Mouse (Mus musculus) neural tube, embryonic 15.5 days (tissue): ENCODE data around the gene Snrpb2. TPM values are rescaled to one million over a fixed set of nuclear protein-coding genes. Genes with fewer than 3 reads are reported as not detected.

Experiments used
- ATAC-seq: fragments of 200-750 bp; cut with Nextera tagmentation; 2 replicates; pipeline ENCODE4 v1.8.0; 2017; ENCODE audit warnings: mild to moderate bottlenecking, moderate TSS enrichment, moderate library complexity; ENCODE audit not compliant: low FRiP score
- H3K27ac ChIP-seq: fragments of 300-500 bp; sonication (generic); replicated peaks from 2 replicates; pipeline ENCODE4 v1.5.1; 2015; ENCODE audit warnings: mild to moderate bottlenecking, inconsistent platforms
- H3K27me3 ChIP-seq: fragments of 300-500 bp; sonication (generic); replicated peaks from 2 replicates; pipeline ENCODE4 v1.6.1; 2015; ENCODE audit warnings: inconsistent platforms
- H3K36me3 ChIP-seq: fragments of 300-500 bp; sonication (generic); 2 replicates; pipeline ENCODE4 v1.6.1; 2015; ENCODE audit warnings: inconsistent platforms
- H3K4me1 ChIP-seq: fragments of 300-500 bp; sonication (generic); 2 replicates; pipeline ENCODE4 v1.6.1; 2015; ENCODE audit warnings: inconsistent platforms
- H3K4me2 ChIP-seq: fragments of 300-500 bp; sonication (generic); 2 replicates; pipeline ENCODE4 v1.6.1; 2015; ENCODE audit warnings: inconsistent platforms, mild to moderate bottlenecking, moderate library complexity
- H3K4me3 ChIP-seq: fragments of 300-500 bp; sonication (generic); replicated peaks from 2 replicates; pipeline ENCODE4 v1.5.1; 2015; ENCODE audit warnings: mild to moderate bottlenecking, inconsistent platforms
- H3K9ac ChIP-seq: fragments of 300-500 bp; sonication (generic); replicated peaks from 2 replicates; pipeline ENCODE4 v1.6.1; 2015; ENCODE audit warnings: mild to moderate bottlenecking, inconsistent platforms
- H3K9me3 ChIP-seq: fragments of 300-500 bp; sonication (generic); replicated peaks from 2 replicates; pipeline ENCODE4 v1.6.1; 2016; ENCODE audit warnings: inconsistent platforms
- WGBS: fragments of 180-500 bp; shearing (Covaris S2); methylation state at CpG from one replicate; pipeline ENCODE4 v1.1.7; 2015; ENCODE audit warnings: mixed read lengths; 5-methylcytosine and 5-hydroxymethylcytosine counted together
- polyA plus RNA-seq: library from polyadenylated mRNA; unstranded; fragments of >200 nt; fragmentation: Nextera tagmentation; extraction: Ambion mirVana; gene quantifications from 2 replicates; pipeline ENCODE4 v1.2.1, GENCODE M21; 2015

Gene Snrpb2
- 51.8 and 53.6 TPM in 2 replicates for polyA plus RNA-seq

DNA sequence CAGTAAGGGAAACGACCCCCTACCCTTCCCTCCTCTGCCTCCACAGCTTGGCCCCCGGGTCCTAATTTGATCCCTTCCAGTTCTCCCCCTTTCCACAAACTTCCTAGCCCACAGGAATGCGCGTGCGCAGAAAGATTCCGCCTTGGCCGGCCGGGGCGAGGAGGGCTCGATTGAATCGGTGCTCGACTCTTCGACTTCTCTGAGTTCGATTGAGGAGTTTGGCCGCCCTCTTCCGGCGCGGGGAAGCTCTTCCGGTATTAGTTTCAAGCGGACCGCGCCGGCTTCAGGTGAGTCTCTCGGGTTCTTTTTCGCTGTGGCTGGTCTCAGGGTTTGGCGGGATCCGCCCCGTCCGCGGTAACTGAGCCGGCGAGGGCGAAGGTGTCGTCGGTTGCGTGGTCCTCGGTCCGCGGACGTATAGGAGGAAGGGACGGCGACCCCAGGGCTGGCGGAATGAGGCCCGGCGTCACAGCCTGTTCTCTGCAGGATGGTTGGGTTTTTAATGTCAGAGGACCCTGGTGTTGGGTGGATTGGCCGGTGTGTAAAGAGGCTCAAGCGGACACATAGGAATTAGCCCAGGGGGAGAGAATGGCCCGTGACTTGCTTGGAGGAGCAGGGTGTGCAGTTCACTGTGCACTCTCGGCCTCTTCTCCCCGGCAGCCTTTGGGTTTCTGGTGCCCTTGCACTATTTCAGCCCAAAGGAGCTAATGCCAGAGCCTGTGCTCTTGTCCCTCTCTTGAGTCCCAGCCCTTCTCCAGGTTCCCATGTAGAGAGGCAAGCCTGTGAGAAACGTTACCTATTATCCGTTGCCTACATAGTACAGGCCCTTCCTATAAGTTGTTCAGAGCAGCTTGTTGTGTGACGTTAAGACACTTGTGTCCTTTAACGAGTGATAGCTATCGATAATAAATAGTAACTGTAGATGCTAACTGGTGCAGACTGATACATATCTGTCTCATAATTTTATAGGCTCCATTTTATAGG is at the start of gene Snrpb2:
Gene Snrpb2 (plus strand): TSS at position 228 of the 981 bp plus-strand sequence.
- Histone ChIP-seq H3K9ac (peak within 1 kb of the TSS; percentile 79), H3K36me3 (peaks cover 22% of the 10 kb centered on the region), H3K4me3 (peak within 1 kb of the TSS; percentile 92), H3K4me2 (peak within 1 kb of the TSS; percentile 79), H3K27me3 (no peaks in the 10 kb centered on the region), H3K9me3 (no peaks in the 10 kb centered on the region), H3K4me1 (peaks cover 14% of the 10 kb centered on the region), H3K27ac (peak within 1 kb of the TSS; percentile 52)
- peak; percentile 93 for ATAC-seq
- WGBS: 1% methylated on average over 55 of the region's 55 CpGs

DNA sequence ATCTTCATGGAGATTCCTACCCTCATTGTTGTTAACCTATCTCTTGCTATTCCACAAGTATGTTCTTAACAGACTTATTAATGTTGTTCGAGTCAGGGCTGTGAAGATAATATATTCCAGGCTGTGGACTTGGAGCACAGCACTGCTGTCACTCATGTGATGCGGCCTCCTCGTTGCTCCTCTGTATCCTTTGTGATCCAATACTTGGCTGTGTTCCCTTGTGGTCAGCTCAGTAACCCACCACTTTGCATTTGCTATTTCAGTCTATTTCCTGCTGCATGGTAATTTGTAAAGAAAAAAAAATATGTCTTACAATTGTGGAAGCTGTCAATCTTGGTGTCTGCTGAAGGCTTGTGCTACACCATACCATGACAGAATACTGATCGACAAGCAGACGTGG is 49.8 kb upstream of the Snrpb2 start:
- Histone ChIP-seq H3K9me3 (no peaks in the 10 kb centered on the region), H3K4me2 (no peak overlapping the region), H3K27ac (no peak overlapping the region), H3K27me3 (no peaks in the 10 kb centered on the region), H3K4me3 (no peak overlapping the region), H3K4me1 (no peaks in the 10 kb centered on the region), H3K36me3 (no peaks in the 10 kb centered on the region), H3K9ac (no peak overlapping the region)
- WGBS: 80% methylated on average over 5 of the region's 5 CpGs
- no peak for ATAC-seq

DNA sequence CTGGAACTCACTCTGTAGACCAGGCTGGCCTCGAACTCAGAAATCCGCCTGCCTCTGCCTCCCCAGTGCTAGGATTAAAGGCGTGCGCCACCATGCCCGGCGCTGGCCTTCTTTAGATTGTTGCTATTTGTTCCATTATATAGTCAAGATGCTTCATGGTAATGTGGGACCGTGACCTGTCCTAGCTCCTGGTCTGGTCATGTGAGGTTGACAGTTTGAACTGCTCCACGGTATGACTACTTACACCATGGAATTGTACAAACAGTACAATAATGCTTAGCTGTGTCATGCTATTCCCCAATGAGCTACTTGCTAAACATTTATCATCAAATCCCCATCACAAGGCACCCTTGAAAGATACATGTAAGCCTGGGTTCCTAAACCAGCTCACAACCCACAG is 44.8 kb upstream of the Snrpb2 start:
- Histone ChIP-seq H3K9me3 (no peaks in the 10 kb centered on the region), H3K9ac (no peak overlapping the region), H3K36me3 (no peaks in the 10 kb centered on the region), H3K27ac (peak overlapping the region; percentile 68), H3K4me3 (no peak overlapping the region), H3K4me2 (no peak overlapping the region), H3K27me3 (no peaks in the 10 kb centered on the region), H3K4me1 (peaks cover 18% of the 10 kb centered on the region; the same call in 1 of the 2 replicates)
- 92% methylated on average over 8 of the region's 8 CpGs for WGBS
- ATAC-seq: 0 out of 2 replicates have a peak, but pooled peaks have one; percentile 26

DNA sequence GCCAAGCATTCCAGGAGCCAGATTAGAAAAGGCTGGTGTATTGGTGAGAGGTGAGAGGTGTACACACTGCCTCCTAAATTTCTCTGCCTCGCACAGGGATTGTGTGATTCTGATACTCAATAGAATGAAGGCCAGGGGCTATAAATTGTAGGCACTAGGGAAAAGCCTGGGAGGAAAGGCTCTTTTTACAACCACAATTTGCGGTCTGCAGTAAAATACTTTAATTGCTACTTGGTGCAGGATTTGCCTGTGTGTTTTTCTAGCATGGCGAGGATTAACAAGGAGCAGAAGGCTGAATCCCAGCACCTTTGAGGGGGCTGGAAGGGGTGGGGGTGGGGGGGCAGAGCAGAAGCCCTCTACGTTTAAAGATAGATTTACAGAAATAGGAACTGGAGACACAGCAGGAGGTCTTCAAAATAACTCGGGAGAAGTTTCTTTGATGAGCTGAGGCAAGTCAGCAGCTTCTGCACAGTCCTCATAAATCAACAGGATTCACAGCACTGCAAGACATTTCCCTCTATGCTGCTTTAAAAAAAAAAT is 44.2 kb upstream of the Snrpb2 start:
- peak overlapping the region; percentile 68 for H3K27ac ChIP-seq
- no peak overlapping the region for H3K4me3 ChIP-seq
- H3K4me1 ChIP-seq: peaks cover 18% of the 10 kb centered on the region; the same call in 1 of the 2 replicates
- no peak overlapping the region for H3K4me2 ChIP-seq
- no peaks in the 10 kb centered on the region for H3K9me3 ChIP-seq
- WGBS: 5% methylated on average over 5 of the region's 5 CpGs
- H3K9ac ChIP-seq: no peak overlapping the region
- H3K36me3 ChIP-seq: no peaks in the 10 kb centered on the region
- peak; percentile 85 for ATAC-seq
- no peaks in the 10 kb centered on the region for H3K27me3 ChIP-seq

DNA sequence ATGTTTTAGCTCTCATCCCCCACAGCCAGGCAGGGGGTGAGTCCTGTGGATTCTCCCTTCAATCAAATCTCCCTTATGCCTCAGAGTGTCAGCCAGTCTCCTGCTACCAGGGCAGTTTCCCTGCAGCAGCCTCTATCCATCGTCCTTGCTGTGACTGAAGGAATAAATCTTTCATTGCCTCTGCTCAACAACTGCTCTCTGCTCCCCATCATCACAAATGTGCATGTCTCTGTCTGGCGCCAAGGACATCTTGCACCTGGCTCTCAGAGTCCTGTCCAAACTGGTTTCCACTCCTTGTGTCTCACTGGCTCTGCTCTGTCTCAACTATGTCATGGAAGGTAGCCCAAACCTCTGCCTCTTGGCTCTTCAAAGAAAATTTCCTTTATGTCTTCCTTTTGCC is 43.1 kb upstream of the Snrpb2 start:
- Histone ChIP-seq H3K4me1 (peaks cover 18% of the 10 kb centered on the region; the same call in 1 of the 2 replicates), H3K9me3 (no peaks in the 10 kb centered on the region), H3K27ac (peak overlapping the region; percentile 68), H3K36me3 (no peaks in the 10 kb centered on the region), H3K4me3 (no peak overlapping the region), H3K4me2 (no peak overlapping the region), H3K27me3 (no peaks in the 10 kb centered on the region), H3K9ac (no peak overlapping the region; the same call in 1 of the 2 replicates)
- 21% methylated on average over 2 of the region's 2 CpGs for WGBS
- peak; percentile 45; the same call in 1 of the 2 replicates for ATAC-seq

DNA sequence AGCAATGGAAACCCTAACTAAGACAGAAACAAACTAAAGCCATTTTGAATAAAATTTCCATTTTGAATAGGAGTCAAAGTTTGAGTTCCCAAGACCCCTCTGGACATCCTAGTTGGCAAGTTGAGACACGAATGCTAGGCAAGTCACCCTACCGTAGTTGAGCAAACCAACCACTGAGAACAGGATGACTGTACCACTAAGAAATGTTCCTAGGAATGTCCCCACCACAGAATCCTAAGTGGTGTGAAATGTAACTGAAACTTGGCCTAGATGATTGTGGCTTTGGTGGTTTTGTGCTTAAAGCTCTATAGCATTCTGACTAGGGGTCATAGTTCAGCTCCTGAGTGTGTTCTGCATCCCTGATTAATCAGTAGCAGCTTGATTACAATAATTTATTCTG is 39.5 kb upstream of the Snrpb2 start:
- H3K4me1 ChIP-seq: peaks cover 16% of the 10 kb centered on the region; the same call in 1 of the 2 replicates
- no peak overlapping the region for H3K9ac ChIP-seq
- WGBS: 86% methylated on average over 2 of the region's 2 CpGs
- no peaks in the 10 kb centered on the region for H3K9me3 ChIP-seq
- H3K4me2 ChIP-seq: no peak overlapping the region
- no peak overlapping the region for H3K4me3 ChIP-seq
- H3K27me3 ChIP-seq: no peaks in the 10 kb centered on the region
- no peak for ATAC-seq
- no peak overlapping the region for H3K27ac ChIP-seq
- H3K36me3 ChIP-seq: no peaks in the 10 kb centered on the region

DNA sequence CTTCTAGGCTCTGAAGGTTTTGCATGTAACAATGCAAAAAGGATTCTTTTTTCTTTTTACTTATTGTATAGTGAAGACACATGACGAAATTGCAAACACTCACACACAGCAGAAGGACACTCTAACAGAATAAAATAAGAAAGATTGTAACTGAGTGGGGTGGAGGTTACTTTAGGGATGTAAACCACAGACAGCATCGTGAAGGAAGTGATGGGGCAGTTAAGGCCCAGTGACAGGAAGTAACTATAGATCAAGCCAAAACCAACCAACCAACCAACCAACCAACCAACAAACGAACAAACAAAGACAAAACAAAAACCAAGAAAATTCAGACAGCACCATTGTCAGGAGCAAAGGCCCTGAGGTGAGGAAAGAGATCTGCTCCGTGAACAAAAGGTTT is 38.6 kb upstream of the Snrpb2 start:
- ATAC-seq: no peak
- H3K4me3 ChIP-seq: no peak overlapping the region
- H3K27ac ChIP-seq: no peak overlapping the region
- 87% methylated on average over 4 of the region's 4 CpGs for WGBS
- H3K9ac ChIP-seq: no peak overlapping the region
- H3K4me2 ChIP-seq: no peak overlapping the region
- H3K4me1 ChIP-seq: peaks cover 7% of the 10 kb centered on the region; the same call in 1 of the 2 replicates
- no peaks in the 10 kb centered on the region for H3K36me3 ChIP-seq
- H3K27me3 ChIP-seq: no peaks in the 10 kb centered on the region
- H3K9me3 ChIP-seq: no peaks in the 10 kb centered on the region

DNA sequence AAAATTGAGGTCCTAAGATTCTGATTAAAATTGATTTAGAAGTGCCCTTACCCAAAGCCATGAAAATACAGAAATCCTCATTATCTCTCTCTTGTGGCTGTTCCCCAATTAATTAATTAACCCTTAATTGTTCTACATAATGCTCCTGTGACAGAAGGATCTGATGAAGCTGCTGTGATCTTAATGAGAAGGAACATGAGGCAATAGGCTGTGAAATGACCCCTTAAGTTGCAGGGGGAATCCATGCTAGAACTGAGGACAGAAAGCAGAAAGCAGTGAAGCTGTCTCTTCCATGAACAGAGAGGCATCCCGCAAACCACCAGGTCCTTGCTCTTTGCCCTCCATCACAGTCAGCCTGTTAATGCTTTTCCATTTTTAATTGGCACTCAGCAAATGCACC is 31.6 kb upstream of the Snrpb2 start:
- Histone ChIP-seq H3K4me3 (no peak overlapping the region), H3K4me2 (no peak overlapping the region), H3K27me3 (no peaks in the 10 kb centered on the region), H3K9me3 (no peaks in the 10 kb centered on the region), H3K9ac (no peak overlapping the region), H3K4me1 (peaks cover 21% of the 10 kb centered on the region), H3K36me3 (no peaks in the 10 kb centered on the region), H3K27ac (no peak overlapping the region)
- 70% methylated on average over 1 of the region's 1 CpGs for WGBS
- ATAC-seq: no peak

DNA sequence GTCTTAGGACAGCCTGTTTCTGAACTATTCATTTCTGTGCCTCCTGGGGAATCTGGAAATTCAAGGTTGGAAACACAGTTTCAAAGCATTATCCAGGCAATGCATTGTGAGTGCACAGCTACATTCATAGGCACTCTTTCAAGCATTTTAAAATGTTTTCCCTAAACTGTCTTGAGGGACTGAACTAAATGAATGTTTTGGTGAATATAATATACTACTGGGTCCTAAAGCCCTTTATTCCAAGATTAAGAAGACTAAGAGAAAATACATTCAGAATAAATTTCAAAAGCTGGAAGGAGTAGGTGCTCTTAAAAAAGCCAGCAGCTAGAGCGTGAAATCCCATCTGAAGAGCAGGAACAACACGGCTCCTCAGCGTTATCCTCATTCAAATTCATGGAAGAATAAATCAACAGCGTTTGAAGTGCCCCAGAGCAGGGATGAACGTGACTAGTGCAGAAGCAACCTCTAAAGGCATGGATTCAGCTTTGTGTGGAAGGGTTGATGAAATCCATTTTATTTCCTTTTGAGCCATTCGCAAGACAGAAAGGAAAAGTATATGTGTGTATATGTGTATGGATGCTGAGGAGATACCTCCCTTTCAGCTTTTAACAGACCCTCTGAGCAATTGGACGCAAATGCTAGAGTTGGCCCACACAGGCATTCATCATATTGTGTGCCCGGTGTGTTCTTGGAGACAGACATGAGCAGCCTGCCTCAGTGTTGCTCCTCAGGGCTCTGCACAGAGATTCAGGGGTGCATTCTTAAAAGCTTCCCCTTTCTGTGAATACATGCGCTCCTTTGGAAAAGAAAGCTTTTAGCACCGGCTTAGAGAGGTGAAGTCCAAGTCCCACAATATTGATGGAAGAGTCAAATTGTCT is 30.2 kb upstream of the Snrpb2 start:
- Histone ChIP-seq H3K4me2 (peak overlapping the region; percentile 23), H3K9me3 (no peaks in the 10 kb centered on the region), H3K9ac (no peak overlapping the region), H3K4me1 (peaks cover 21% of the 10 kb centered on the region), H3K27ac (0 out of 2 replicates have a peak overlapping the region, but pooled peaks have one; percentile 1), H3K4me3 (no peak overlapping the region), H3K27me3 (no peaks in the 10 kb centered on the region), H3K36me3 (no peaks in the 10 kb centered on the region)
- peak; percentile 68; the same call in 1 of the 2 replicates for ATAC-seq
- 24% methylated on average over 10 of the region's 10 CpGs for WGBS

DNA sequence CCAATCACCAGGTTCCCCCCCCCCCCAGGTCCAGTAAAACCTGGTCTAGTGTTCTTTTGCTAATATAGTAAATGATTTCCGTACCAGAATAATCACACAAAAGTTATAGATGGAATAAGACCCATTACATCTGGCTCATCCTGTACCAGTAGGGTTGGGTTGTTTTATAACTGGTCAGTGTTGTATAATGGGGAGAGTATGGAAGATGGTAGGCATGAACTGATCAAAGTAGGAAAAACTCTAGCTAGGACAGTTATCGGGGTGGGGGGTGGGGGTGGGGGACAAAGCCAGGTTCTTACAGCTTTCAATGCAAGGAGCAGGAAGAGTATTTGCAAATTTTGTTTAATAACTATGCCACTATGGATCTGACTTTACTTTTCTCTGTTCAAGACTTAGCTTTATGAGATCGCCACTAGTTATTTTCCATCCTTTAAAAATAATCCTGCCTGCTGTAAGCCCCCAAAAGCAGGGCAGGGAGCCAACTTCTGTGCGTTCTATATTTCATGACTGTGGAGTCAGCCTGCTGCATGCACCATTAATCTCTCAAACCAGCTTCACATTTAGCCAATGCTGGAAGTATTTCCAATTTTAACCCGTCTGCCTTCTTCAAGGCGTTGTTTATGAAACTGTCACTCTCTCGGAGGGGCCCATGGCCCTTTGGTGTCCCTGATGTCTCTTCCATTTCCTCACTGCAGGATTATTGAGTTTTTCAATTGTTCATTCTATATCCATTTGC is 28.3 kb upstream of the Snrpb2 start:
- no peaks in the 10 kb centered on the region for H3K9me3 ChIP-seq

More for the DNA sequence above, 28.3 kb upstream of the Snrpb2 start:
- 63% methylated on average over 7 of the region's 7 CpGs for WGBS
- Histone ChIP-seq H3K4me3 (no peak overlapping the region), H3K27ac (0 out of 2 replicates have a peak overlapping the region, but pooled peaks have one; percentile 39), H3K27me3 (no peaks in the 10 kb centered on the region), H3K4me1 (peaks cover 21% of the 10 kb centered on the region), H3K36me3 (no peaks in the 10 kb centered on the region), H3K4me2 (peak overlapping the region; percentile 18; the same call in 1 of the 2 replicates), H3K9ac (no peak overlapping the region)
- peak; percentile 60; the same call in 1 of the 2 replicates for ATAC-seq
